Mouse (Mus musculus): Measurements from ENCODE around the gene Gm9964. TPM values are rescaled to one million over a fixed set of nuclear protein-coding genes. Genes with fewer than 3 reads are reported as not detected.

Gene Gm9964
- not detected for polyA plus RNA-seq (2017; shearing (Covaris generic))

GRCm38 (mm10) chr11:79296856-79297491 is at the start of gene Gm9964:
Gm9964 (minus strand) TSS chr11:79296906.

GRCm38 (mm10) chr11:79339234-79339807 is 42.6 kb upstream of the Gm9964 start, which contains the start of gene Nf1:
Nf1 (plus strand) TSS chr11:79339693.

GRCm38 (mm10) chr11:79254391-79255098 is 42.2 kb downstream of the Gm9964 start, which contains the start of gene Wsb1:
Wsb1 (minus strand) TSS chr11:79254671.

Other genes with a start within 250 kb of the Gm9964 start
- gene Ksr1, start 150.5 kb downstream of the Gm9964 start, polyA plus RNA-seq (2017; shearing (Covaris generic)), result 2.5 TPM
- 132 TPM for gene Wsb1, start 42.2 kb downstream of the Gm9964 start, polyA plus RNA-seq (2017; shearing (Covaris generic))
- gene Nf1, start 42.8 kb upstream of the Gm9964 start, polyA plus RNA-seq (2017; shearing (Covaris generic)), result 1.1 TPM
- not detected for gene Omg, start 207.2 kb upstream of the Gm9964 start, polyA plus RNA-seq (2017; shearing (Covaris generic))
- 74.2 TPM for gene Evi2b, start 226.9 kb upstream of the Gm9964 start, polyA plus RNA-seq (2017; shearing (Covaris generic))
- 5.3 TPM for gene Evi2, start 233.7 kb upstream of the Gm9964 start, polyA plus RNA-seq (2017; shearing (Covaris generic))
- 35.4 TPM for gene Evi2a, start 233.7 kb upstream of the Gm9964 start, polyA plus RNA-seq (2017; shearing (Covaris generic))

Measured in activated CD4-positive, CD25-positive, alpha-beta regulatory T cell, adult 9 weeks (primary cell).